Mouse (Mus musculus) 3T3-L1 (cell line): ENCODE results near the gene Plxna4.

ENCODE experiments used
- DNase-seq: peaks from one replicate; pipeline ENCODE4 v3.0.0-alpha.2; 2015; ENCODE audit warnings: low read depth, low spot score

The Plxna4 gene

DNA sequence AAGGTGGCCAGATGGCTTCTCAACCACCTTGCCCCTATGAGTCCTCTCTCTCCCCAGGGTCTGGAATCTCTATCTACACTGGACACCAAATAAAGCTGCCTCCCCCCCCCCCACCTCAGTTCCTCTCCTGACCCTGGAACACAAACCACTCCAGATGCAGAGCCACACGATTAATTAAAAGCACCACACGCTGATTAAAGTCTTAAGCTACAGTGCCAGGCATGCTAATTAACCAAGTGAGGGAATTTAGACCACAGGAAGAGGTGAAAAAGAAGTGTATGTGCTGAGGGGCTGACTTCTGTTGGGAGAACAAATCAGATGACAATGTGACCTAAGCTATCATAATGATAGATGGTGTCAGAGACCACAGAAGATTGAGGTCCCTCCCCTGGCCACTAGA lies 332.8 kb downstream of the Plxna4 start:
- no peak for DNase-seq

GRCm38 (mm10) chr6:32252168-32252567 lies 335.8 kb downstream of the Plxna4 start:
- DNase-seq, result no peak

DNA sequence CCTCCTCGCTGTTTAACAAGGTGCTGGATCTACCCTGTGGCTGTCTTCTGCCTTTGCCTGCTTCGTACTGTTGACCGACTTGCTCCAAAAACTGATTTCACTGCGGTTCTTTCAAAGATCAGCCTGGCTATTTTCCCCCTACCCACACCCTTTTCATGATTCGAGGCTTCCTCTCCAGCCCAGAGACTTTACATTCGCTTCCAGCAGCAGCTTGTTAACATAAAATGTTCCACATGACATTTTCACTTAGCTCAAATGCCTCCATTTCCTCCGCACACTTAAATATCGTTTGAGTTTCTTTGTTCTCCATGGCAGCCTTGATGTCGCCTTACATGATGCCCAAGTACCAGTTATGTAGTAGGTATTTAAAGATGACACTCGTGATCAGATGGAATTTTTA lies 336.3 kb downstream of the Plxna4 start:
- no peak for DNase-seq

DNA sequence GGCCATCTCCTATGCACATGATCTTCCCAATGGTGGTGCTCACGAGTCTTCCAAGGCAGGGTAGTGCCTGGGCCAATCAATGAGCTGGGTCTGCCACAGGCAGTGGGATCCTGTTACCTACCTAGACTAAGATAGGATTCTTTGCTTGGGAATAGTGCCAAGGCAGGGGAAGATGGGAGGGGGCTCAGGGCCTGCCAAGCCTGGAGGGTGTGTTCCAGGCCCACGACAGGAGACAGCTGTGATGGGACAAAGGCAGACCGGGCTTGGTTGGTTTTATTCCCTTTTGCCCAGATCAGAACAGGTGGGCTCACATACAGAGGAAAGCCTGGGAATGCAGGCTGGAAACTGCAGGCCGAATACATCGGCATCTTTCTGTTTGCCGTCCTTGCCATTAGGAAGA lies 342.0 kb downstream of the Plxna4 start:
- DNase-seq, result no peak

DNA sequence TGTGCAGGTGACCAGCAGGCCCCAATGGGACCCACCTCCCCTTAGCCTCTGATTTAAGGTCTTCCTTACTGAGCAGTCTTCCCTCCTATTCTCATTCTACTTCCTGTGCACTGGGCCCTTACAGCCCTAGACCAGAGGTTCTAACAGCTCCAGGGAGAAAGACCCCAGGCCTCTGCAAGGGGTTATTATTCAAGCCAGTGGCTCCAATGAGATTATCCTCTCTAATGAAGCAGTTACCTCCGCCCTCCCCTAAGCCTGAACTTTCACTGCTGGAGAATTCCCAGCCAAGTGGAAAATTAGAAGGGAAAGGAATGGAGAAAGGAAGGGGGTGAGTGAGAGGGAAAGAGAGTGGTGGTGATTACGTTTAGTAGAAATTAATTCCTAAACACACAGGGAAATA lies 345.0 kb downstream of the Plxna4 start:
- no peak for DNase-seq

- DNase-seq, result no peak
Observed at GRCm38 (mm10) chr6:32231383-32231782, 356.6 kb downstream of the Plxna4 start.

DNA sequence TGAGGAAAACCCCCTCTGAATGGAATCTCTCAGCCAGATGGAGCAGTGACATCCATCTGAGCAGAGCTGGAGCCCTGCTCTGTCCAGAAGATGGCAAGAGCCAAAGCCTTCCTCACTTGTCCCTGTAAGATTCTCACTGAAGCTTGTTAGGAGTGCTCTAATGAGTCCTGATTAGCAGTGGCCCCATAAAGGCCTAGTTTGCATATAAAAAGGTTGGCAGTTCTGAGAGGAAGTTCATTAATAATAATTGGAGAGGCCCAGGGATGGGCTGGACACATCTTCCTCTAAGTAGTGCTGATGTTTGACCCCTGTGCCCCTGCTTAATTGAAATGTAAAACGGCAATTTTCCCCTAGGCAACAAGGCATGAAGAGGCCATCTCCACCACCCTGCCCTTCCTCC lies 361.4 kb downstream of the Plxna4 start:
- DNase-seq, result no peak

DNA sequence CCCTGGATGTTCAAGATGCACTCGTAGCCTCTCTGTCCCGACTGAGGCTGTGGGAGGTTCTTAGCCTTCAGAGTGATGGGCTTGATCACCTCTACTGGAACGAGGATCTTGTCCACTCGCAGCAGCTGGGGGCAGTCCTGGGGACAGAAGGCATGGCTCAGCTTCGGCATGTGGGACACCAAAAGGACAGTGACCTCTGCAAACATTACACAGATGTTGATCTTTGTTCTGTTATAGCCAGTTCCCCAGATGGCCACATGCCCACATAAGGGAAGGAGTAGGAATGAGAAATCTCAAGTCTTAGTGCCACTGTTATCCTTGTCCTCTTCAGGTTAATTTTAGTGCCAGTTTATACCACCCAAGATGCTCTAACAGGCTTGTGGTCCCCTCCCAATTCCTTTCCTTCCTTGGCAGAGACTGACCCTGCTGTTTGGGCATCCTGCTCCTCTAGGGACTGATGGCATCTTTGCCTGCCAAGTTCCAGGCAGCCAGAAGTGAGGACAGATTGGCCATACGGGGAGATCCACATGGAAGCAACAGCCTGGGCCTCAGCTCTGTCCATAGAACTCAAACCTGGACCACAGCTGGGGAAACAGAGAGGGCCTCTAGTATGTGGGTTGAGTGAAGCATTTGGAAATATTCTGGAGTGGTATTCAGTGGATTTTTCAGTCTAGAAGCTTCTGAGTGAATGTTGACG lies 363.8 kb downstream of the Plxna4 start:
- no peak for DNase-seq

DNA sequence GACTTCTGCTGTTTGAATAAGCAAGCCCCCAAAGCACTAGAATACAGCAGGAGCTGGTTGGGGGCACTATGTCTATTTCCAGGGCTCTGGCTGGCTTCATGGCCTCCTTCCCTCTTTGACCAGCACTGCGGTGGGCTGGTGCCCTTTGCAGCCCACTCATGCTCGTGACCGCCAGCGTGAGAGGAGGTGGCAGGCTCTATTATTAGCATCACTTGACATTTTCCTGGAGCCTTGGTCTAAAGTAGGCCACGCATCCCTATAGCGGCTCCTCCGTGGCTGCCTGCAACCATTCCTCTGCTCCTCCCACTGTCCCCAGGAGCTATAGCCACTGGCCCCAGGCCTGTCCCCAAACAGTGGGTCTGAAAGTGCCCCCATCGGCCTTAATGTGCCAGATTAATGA lies 367.2 kb downstream of the Plxna4 start:
- no peak for DNase-seq

DNA sequence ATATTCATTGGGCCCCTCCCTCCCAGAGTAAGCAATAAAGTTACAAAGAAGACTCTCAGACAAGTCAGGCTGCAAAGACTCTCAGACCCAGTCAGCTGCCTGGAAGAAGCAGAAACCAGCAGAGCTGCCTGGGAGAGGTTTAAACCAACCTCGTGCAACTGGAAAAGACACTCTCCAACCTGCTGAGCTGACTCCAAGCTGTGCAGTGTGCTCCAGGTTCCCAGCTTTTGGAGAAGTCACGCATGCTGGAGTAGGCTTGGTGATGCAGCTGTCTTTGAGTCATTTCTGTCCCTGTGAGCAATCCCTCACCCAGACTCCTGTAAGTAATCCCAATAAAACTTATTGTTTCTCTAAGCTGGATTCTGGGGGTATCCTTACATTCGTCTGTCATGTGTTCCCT lies 369.4 kb downstream of the Plxna4 start:
- DNase-seq, result no peak

GRCm38 (mm10) chr6:32212439-32212838 lies 375.6 kb downstream of the Plxna4 start:
- DNase-seq, result peak; percentile 13

GRCm38 (mm10) chr6:32210139-32210538 lies 377.9 kb downstream of the Plxna4 start:
- no peak for DNase-seq

DNA sequence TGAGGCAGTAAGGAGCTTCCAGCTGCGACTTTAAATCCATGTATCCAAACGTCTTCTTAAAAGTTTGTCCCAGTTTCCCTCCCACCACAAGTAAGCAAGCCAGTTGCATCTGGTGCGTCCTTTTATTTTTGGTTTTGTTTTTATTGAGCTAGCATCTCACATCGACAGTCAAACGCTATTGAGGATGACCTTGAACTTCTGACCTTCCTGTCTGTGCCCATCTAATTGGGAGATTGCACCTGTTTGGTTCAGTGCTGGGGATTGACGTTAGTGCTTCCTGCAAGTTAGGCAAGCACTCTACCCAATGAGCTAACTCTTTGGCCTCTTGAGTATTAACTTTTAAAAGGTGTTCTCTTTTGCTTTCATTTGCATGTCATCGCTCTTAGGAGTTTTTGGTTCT lies 379.0 kb downstream of the Plxna4 start:
- no peak for DNase-seq

DNA sequence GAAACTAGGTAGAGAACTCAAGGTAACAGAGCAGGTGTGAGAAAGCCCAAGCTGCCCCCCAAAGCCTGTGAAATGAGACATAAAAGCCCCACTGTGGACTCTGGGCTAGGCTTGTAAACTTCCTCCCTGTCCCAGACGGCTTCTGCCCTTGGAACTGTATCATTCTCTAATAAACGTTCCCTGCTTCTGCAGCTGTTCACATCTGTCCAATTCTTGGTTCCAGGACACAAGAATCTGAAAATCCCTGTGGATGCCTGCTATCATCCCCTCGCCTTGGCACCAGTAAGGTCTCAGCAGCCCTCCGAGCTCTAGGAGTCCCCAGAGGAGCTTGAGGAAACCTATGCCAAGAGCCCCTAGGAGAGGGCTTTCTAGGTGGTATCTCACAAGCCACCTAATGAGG lies 383.7 kb downstream of the Plxna4 start:
- no peak for DNase-seq

GRCm38 (mm10) chr6:32203389-32203788 lies 384.6 kb downstream of the Plxna4 start:
- no peak for DNase-seq

DNA sequence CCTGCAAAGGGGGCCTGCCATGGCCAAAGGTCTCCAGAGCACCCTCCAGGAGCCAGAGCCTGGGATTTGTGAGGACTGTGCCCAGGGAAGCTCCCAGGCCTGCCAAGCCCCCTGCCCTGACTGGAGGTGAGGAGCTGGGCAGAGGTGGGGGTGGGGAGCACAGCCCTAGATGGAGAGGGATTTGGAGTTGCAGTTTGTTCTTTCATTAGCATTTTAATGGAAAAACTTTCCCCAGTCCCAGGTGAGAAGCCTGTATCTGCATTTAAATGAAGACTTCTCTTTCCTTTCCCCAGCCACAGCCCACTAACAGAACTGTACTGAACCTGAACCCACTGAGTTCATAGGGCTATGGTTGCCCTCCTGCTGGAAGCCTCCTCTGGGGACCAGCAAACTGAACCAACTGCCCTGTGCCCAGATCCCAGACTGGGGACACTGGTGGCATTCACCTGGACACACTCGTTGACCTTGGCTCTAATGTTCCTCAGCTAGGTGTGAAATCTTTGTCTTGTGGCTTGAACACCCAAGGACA lies 385.3 kb downstream of the Plxna4 start:
- no peak for DNase-seq

GRCm38 (mm10) chr6:32201506-32201905 lies 386.5 kb downstream of the Plxna4 start:
- no peak for DNase-seq

- no peak for DNase-seq
Observed at GRCm38 (mm10) chr6:32199616-32200015, 388.4 kb downstream of the Plxna4 start.

- no peak for DNase-seq
Observed at GRCm38 (mm10) chr6:32196913-32197312, 391.1 kb downstream of the Plxna4 start.

DNA sequence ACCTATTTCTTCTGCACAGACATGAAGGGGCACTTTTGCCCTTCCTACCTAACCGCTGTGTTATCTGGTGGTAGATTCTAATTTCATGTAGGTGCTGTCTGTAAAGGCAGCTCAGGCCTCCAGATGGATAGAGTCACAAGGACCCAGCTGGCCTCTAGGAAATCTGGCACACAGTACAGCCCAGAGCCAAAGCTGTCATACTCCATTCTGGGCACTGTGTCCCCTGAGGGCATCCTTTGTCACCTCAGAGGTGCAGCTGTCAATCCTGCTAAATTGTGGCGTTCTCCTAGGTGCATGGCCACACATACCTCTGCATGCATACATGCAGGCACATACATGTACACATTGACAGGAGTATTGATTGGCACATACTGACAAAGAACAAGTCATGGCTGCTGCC lies 394.9 kb downstream of the Plxna4 start:
- DNase-seq, result no peak

GRCm38 (mm10) chr6:32184402-32184985 lies 403.5 kb downstream of the Plxna4 start:
- no peak for DNase-seq

GRCm38 (mm10) chr6:32183651-32184185 lies 404.3 kb downstream of the Plxna4 start:
- DNase-seq, result no peak

GRCm38 (mm10) chr6:32180012-32180358 lies 408.0 kb downstream of the Plxna4 start:
- no peak for DNase-seq
